Mouse (Mus musculus): Measurements from ENCODE around the gene Angpt4. TPM values are rescaled to one million over a fixed set of nuclear protein-coding genes. Genes with fewer than 3 reads are reported as not detected.

Angpt4 gene
- total and polyA plus RNA-seq, 2 experiments, result under 0.01 to 0.10 TPM

- no peak for DNase-seq (ENCODE audit: extremely low read depth, low read depth, low spot score)
- Histone ChIP-seq H3K4me3 (ENCODE audit: insufficient read depth, low read depth, low read length) (no peak overlapping the region), H3K4me1 (ENCODE audit: control insufficient read depth, insufficient read depth, low read length) (peaks cover 18% of the 10 kb centered on the region), H3K9ac (ENCODE audit: low read depth, low read length) (no peak overlapping the region), H3K79me2 (ENCODE audit: control insufficient read depth, insufficient read depth, low read length) (peaks cover 3% of the 10 kb centered on the region; the same call in 1 of the 2 replicates), H3K36me3 (ENCODE audit: control insufficient read depth, insufficient read depth, low read length) (no peaks in the 10 kb centered on the region), H3K27me3 (ENCODE audit: control insufficient read depth, insufficient read depth, low read length) (no peaks in the 10 kb centered on the region), H3K27ac (replicated peaks; ENCODE audit: insufficient read depth, low read depth, low read length) (no peak overlapping the region)
- WGBS, result 48% methylated on average over 3 of the region's 3 CpGs
- TF ChIP-seq POLR2A (IDR thresholded peaks at IDR 0.05; ENCODE audit: extremely low read depth, insufficient read depth, low read length) (no peak), CTCF (IDR thresholded peaks at IDR 0.05; ENCODE audit: low read depth, low read length) (no peak)
Observed at GRCm38 (mm10) chr2:151980355-151980693, 69.3 kb downstream of the Angpt4 start.

- no peak overlapping the region for H3K27ac ChIP-seq (replicated peaks; ENCODE audit: insufficient read depth, low read depth, low read length)
- H3K4me3 ChIP-seq (ENCODE audit: insufficient read depth, low read depth, low read length), result no peak overlapping the region
- peaks cover 14% of the 10 kb centered on the region for H3K4me1 ChIP-seq (ENCODE audit: control insufficient read depth, insufficient read depth, low read length)
- no peaks in the 10 kb centered on the region for H3K27me3 ChIP-seq (ENCODE audit: control insufficient read depth, insufficient read depth, low read length)
- peaks cover 3% of the 10 kb centered on the region; the same call in 1 of the 2 replicates for H3K79me2 ChIP-seq (ENCODE audit: control insufficient read depth, insufficient read depth, low read length)
- 85% methylated on average over 6 of the region's 6 CpGs for WGBS
- no peak for DNase-seq (ENCODE audit: extremely low read depth, low read depth, low spot score)
- TF ChIP-seq CTCF (IDR thresholded peaks at IDR 0.05; ENCODE audit: low read depth, low read length) (no peak), POLR2A (IDR thresholded peaks at IDR 0.05; ENCODE audit: extremely low read depth, insufficient read depth, low read length) (no peak)
- H3K36me3 ChIP-seq (ENCODE audit: control insufficient read depth, insufficient read depth, low read length), result no peaks in the 10 kb centered on the region
- H3K9ac ChIP-seq (ENCODE audit: low read depth, low read length), result no peak overlapping the region
Observed at GRCm38 (mm10) chr2:151981268-151981667, 70.3 kb downstream of the Angpt4 start.

- no peak for TF ChIP-seq POLR2A (IDR thresholded peaks at IDR 0.05; ENCODE audit: extremely low read depth, insufficient read depth, low read length)
- TF ChIP-seq CTCF (IDR thresholded peaks at IDR 0.05; ENCODE audit: low read depth, low read length), result no peak
- Histone ChIP-seq H3K9ac (ENCODE audit: low read depth, low read length) (no peak overlapping the region), H3K27me3 (ENCODE audit: control insufficient read depth, insufficient read depth, low read length) (no peaks in the 10 kb centered on the region), H3K4me1 (ENCODE audit: control insufficient read depth, insufficient read depth, low read length) (peaks cover 12% of the 10 kb centered on the region), H3K4me3 (ENCODE audit: insufficient read depth, low read depth, low read length) (no peak overlapping the region), H3K36me3 (ENCODE audit: control insufficient read depth, insufficient read depth, low read length) (no peaks in the 10 kb centered on the region), H3K79me2 (ENCODE audit: control insufficient read depth, insufficient read depth, low read length) (peaks cover 3% of the 10 kb centered on the region; the same call in 1 of the 2 replicates), H3K27ac (replicated peaks; ENCODE audit: insufficient read depth, low read depth, low read length) (no peak overlapping the region)
- no peak for DNase-seq (ENCODE audit: extremely low read depth, low read depth, low spot score)
Observed at GRCm38 (mm10) chr2:151982476-151982875, 71.5 kb downstream of the Angpt4 start.

GRCm38 (mm10) chr2:151984019-151984418 is 73.0 kb downstream of the Angpt4 start:
- Histone ChIP-seq H3K9ac (ENCODE audit: low read depth, low read length) (no peak overlapping the region), H3K79me2 (ENCODE audit: control insufficient read depth, insufficient read depth, low read length) (peaks cover 3% of the 10 kb centered on the region; the same call in 1 of the 2 replicates), H3K36me3 (ENCODE audit: control insufficient read depth, insufficient read depth, low read length) (no peaks in the 10 kb centered on the region), H3K4me3 (ENCODE audit: insufficient read depth, low read depth, low read length) (no peak overlapping the region), H3K4me1 (ENCODE audit: control insufficient read depth, insufficient read depth, low read length) (peaks cover 6% of the 10 kb centered on the region), H3K27me3 (ENCODE audit: control insufficient read depth, insufficient read depth, low read length) (no peaks in the 10 kb centered on the region), H3K27ac (replicated peaks; ENCODE audit: insufficient read depth, low read depth, low read length) (no peak overlapping the region)
- WGBS, result 89% methylated on average over 9 of the region's 9 CpGs
- no peak for DNase-seq (ENCODE audit: extremely low read depth, low read depth, low spot score)
- TF ChIP-seq CTCF (IDR thresholded peaks at IDR 0.05; ENCODE audit: low read depth, low read length) (no peak), POLR2A (IDR thresholded peaks at IDR 0.05; ENCODE audit: extremely low read depth, insufficient read depth, low read length) (no peak)

GRCm38 (mm10) chr2:151985426-151986172 is 74.6 kb downstream of the Angpt4 start:
- no peaks in the 10 kb centered on the region for H3K79me2 ChIP-seq (ENCODE audit: control insufficient read depth, insufficient read depth, low read length)
- H3K9ac ChIP-seq (ENCODE audit: low read depth, low read length), result no peak overlapping the region
- no peak for TF ChIP-seq POLR2A (IDR thresholded peaks at IDR 0.05; ENCODE audit: extremely low read depth, insufficient read depth, low read length)
- TF ChIP-seq CTCF (IDR thresholded peaks at IDR 0.05; ENCODE audit: low read depth, low read length), result no peak
- WGBS, result 54% methylated on average over 7 of the region's 7 CpGs
- no peaks in the 10 kb centered on the region for H3K4me1 ChIP-seq (ENCODE audit: control insufficient read depth, insufficient read depth, low read length)
- no peak overlapping the region for H3K27ac ChIP-seq (replicated peaks; ENCODE audit: insufficient read depth, low read depth, low read length)
- no peaks in the 10 kb centered on the region for H3K27me3 ChIP-seq (ENCODE audit: control insufficient read depth, insufficient read depth, low read length)
- no peak overlapping the region for H3K4me3 ChIP-seq (ENCODE audit: insufficient read depth, low read depth, low read length)
- no peaks in the 10 kb centered on the region for H3K36me3 ChIP-seq (ENCODE audit: control insufficient read depth, insufficient read depth, low read length)
- no peak for DNase-seq (ENCODE audit: extremely low read depth, low read depth, low spot score)

- no peak overlapping the region for H3K9ac ChIP-seq (ENCODE audit: low read depth, low read length)
Observed at GRCm38 (mm10) chr2:151986958-151987357, 75.9 kb downstream of the Angpt4 start.

More at GRCm38 (mm10) chr2:151986958-151987357, 75.9 kb downstream of the Angpt4 start:
- Histone ChIP-seq H3K4me3 (ENCODE audit: insufficient read depth, low read depth, low read length) (no peak overlapping the region), H3K27me3 (ENCODE audit: control insufficient read depth, insufficient read depth, low read length) (no peaks in the 10 kb centered on the region), H3K4me1 (ENCODE audit: control insufficient read depth, insufficient read depth, low read length) (no peaks in the 10 kb centered on the region), H3K27ac (replicated peaks; ENCODE audit: insufficient read depth, low read depth, low read length) (no peak overlapping the region), H3K79me2 (ENCODE audit: control insufficient read depth, insufficient read depth, low read length) (no peaks in the 10 kb centered on the region), H3K36me3 (ENCODE audit: control insufficient read depth, insufficient read depth, low read length) (no peaks in the 10 kb centered on the region)
- DNase-seq (ENCODE audit: extremely low read depth, low read depth, low spot score), result no peak
- TF ChIP-seq CTCF (IDR thresholded peaks at IDR 0.05; ENCODE audit: low read depth, low read length), result no peak
- no peak for TF ChIP-seq POLR2A (IDR thresholded peaks at IDR 0.05; ENCODE audit: extremely low read depth, insufficient read depth, low read length)
- WGBS, result 91% methylated on average over 8 of the region's 8 CpGs

Data from liver, adult 2 months (tissue).